Mouse (Mus musculus) E14TG2a.4 (cell line): ENCODE measurements around the gene Ptgs2.

ENCODE experiments used
- CTCF ChIP-seq: conservative IDR thresholded peaks from 2 replicates; pipeline ENCODE4 v1.5.1; 2014; ENCODE audit warnings: low read length
- NANOG ChIP-seq: IDR thresholded peaks from 2 replicates; pipeline ENCODE4 v1.6.1; 2014; ENCODE audit warnings: borderline replicate concordance, low read length, mixed read lengths

DNA sequence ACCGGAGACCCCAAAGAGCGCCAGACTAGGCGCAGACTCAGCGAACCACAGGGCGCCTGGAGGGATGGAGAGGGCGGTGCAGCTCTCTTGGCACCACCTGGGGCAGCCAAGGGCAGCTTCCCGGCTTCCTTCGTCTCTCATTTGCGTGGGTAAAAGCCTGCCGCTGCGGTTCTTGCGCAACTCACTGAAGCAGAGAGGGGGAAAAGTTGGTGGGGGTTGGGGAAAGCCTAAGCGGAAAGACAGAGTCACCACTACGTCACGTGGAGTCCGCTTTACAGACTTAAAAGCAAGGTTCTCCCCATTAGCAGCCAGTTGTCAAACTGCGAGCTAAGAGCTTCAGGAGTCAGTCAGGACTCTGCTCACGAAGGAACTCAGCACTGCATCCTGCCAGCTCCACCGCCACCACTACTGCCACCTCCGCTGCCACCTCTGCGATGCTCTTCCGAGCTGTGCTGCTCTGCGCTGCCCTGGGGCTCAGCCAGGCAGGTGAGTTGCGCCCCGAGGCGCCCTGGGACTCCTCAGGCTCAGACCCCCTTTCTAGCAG, at the start of gene Ptgs2:
- TF ChIP-seq CTCF (no peak), NANOG (no peak)
